Mouse (Mus musculus) kidney, postnatal 0 days (tissue): ENCODE results near the gene Txndc9. TPM values are rescaled to one million over a fixed set of nuclear protein-coding genes. Genes with fewer than 3 reads are reported as not detected.

Experiments
- ATAC-seq: fragments of 200-750 bp; cut with Nextera tagmentation; replicated peaks from 2 replicates; pipeline ENCODE4 v1.8.0; 2017; ENCODE audit warnings: low read depth, moderate number of reproducible peaks, moderate TSS enrichment, moderate library complexity; ENCODE audit not compliant: low FRiP score
- DNase-seq: peaks from one replicate; pipeline ENCODE4 v3.0.0-alpha.2; 2016; ENCODE audit warnings: low spot score
- H3K27ac ChIP-seq: fragments of 300-500 bp; sonication (generic); 2 replicates; pipeline ENCODE4 v1.5.1; 2014; ENCODE audit warnings: mild to moderate bottlenecking
- H3K27me3 ChIP-seq: fragments of 300-500 bp; sonication (generic); 2 replicates; pipeline ENCODE4 v1.6.1; 2014; ENCODE audit warnings: low read length, mixed read lengths; ENCODE audit not compliant: insufficient read depth
- H3K36me3 ChIP-seq: fragments of 300-500 bp; sonication (generic); 2 replicates; pipeline ENCODE4 v1.6.1; 2014; ENCODE audit warnings: low read length, mixed read lengths; ENCODE audit not compliant: insufficient read depth
- H3K4me1 ChIP-seq: fragments of 300-500 bp; sonication (generic); replicated peaks from 2 replicates; pipeline ENCODE4 v1.6.1; 2014; ENCODE audit warnings: antibody characterized with exemption, low read length, mixed read lengths; ENCODE audit not compliant: insufficient read depth
- H3K4me2 ChIP-seq: fragments of 300-500 bp; sonication (generic); 2 replicates; pipeline ENCODE4 v1.6.1; 2014; ENCODE audit warnings: mild to moderate bottlenecking, low read length, moderate library complexity, mixed read lengths
- H3K4me3 ChIP-seq: fragments of 300-500 bp; sonication (generic); replicated peaks from 2 replicates; pipeline ENCODE4 v1.5.1; 2014; ENCODE audit warnings: low read depth, low read length
- H3K9ac ChIP-seq: fragments of 300-500 bp; sonication (generic); 2 replicates; pipeline ENCODE4 v1.6.1; 2014; ENCODE audit warnings: low read depth, low read length
- H3K9me3 ChIP-seq: fragments of 300-500 bp; sonication (generic); replicated peaks from 2 replicates; pipeline ENCODE4 v1.6.1; 2016; ENCODE audit warnings: low read length, inconsistent platforms, mixed read lengths
- CTCF ChIP-seq: IDR thresholded peaks from 2 replicates; pipeline ENCODE4 v1.5.1; 2016; ENCODE audit warnings: antibody characterized with exemption, low read depth, mild to moderate bottlenecking, moderate library complexity
- WGBS: fragments of 180-500 bp; shearing (Covaris S2); extraction: QIAGEN DNeasy Blood & Tissue Kit; methylation state at CpG from one replicate; pipeline ENCODE4 v1.1.7; 2014; 5-methylcytosine and 5-hydroxymethylcytosine counted together
- polyA plus RNA-seq: library from polyadenylated mRNA; unstranded; fragments of >200 nt; fragmentation: Nextera tagmentation; extraction: Ambion mirVana; gene quantifications from 2 replicates; pipeline ENCODE4 v1.2.1, GENCODE M21; 2015

Gene Txndc9
- polyA plus RNA-seq, 1 experiment from 2014 or later = 135 TPM

DNA sequence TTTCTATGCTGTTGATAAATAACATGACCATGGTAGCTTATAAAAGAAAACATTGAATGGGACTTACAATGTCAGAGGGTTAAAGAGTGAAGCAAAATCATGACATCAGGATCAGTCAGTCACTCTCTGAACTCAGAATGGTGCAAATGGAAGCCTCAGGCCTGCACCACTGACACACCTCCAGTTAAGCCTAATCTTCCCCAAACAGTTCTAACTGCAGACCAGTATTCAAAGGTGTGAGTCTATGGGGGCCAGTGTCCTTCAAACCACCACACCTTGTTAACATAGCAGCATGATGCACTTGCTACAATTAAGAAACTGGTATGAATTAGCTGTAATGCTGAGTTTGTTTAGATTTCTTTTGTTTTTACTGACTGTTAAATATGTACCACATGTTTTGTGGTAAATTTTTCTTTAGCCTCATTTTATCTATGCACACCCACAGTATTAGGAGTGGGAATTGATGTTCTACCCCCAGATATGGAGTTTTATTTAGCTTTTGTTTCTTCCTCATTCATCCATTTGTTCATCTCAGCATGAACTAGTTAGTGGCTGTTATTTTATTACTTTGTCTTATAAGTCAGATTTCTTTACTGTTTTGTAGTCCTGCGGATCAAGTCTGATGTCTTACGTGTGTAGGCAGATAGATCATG, 17.0 kb upstream of the Txndc9 start:
- WGBS = 95% methylated on average over 2 of the region's 2 CpGs
- DNase-seq (no peak), ATAC-seq (no peak)
- H3K27ac ChIP-seq = no peak overlapping the region
- no peaks in the 10 kb centered on the region for H3K4me1 ChIP-seq
- H3K4me3 ChIP-seq = no peak overlapping the region
- H3K27me3 ChIP-seq = no peaks in the 10 kb centered on the region
- H3K9me3 ChIP-seq = no peaks in the 10 kb centered on the region
- H3K4me2 ChIP-seq = no peak overlapping the region
- peaks cover 9% of the 10 kb centered on the region; the same call in 1 of the 2 replicates for H3K36me3 ChIP-seq
- TF ChIP-seq CTCF = no peak
- no peak overlapping the region for H3K9ac ChIP-seq

DNA sequence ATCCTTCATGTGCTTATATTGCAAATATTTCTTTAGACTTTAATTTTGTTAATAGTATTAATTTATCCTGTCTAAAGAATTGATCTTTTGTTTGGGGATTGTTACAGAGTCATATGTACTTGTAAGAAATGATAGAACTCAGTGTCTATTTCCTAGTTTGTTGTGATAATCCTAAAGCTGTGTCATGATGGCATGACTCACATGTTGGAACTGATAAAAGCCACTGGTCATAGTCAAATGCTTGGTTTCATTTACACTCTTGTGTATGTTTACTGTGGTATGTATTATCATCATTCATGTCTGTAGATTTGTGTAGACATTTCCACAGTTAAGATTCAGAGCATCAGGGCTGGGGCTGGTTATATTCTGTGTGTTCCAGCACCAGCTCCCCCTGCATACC, 14.8 kb upstream of the Txndc9 start:
- Histone ChIP-seq H3K9ac (no peak overlapping the region), H3K9me3 (no peaks in the 10 kb centered on the region), H3K36me3 (no peaks in the 10 kb centered on the region), H3K4me1 (no peaks in the 10 kb centered on the region), H3K4me3 (no peak overlapping the region), H3K4me2 (no peak overlapping the region), H3K27ac (no peak overlapping the region), H3K27me3 (no peaks in the 10 kb centered on the region)
- no peak for TF ChIP-seq CTCF
- DNase-seq = no peak
- ATAC-seq = no peak

DNA sequence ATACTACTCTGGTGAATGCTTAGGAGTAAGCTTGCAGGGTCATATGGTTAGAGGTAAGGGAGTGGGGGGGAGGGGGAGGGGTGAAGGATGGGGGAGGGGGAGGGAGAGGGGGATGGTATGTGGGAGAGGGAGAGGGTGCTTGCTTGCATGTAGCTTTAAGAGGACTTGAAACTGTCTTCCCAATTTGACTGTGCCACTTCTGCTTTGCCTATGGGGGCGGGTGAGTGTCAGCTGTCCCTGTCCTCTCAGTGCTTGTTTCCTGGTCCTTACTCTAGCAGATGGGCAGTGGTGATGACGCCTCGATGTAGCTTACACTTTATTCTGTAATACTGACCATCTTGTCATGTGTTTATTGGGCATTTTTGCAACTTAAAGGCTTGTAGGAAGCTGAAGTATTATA, 14.4 kb upstream of the Txndc9 start:
- 91% methylated on average over 3 of the region's 3 CpGs for WGBS
- no peaks in the 10 kb centered on the region for H3K4me1 ChIP-seq
- H3K27me3 ChIP-seq = no peaks in the 10 kb centered on the region
- no peak for DNase-seq
- no peak for ATAC-seq
- H3K4me2 ChIP-seq = no peak overlapping the region
- no peak overlapping the region for H3K27ac ChIP-seq
- no peaks in the 10 kb centered on the region for H3K9me3 ChIP-seq
- H3K4me3 ChIP-seq = no peak overlapping the region
- TF ChIP-seq CTCF = no peak
- no peaks in the 10 kb centered on the region for H3K36me3 ChIP-seq
- no peak overlapping the region for H3K9ac ChIP-seq

DNA sequence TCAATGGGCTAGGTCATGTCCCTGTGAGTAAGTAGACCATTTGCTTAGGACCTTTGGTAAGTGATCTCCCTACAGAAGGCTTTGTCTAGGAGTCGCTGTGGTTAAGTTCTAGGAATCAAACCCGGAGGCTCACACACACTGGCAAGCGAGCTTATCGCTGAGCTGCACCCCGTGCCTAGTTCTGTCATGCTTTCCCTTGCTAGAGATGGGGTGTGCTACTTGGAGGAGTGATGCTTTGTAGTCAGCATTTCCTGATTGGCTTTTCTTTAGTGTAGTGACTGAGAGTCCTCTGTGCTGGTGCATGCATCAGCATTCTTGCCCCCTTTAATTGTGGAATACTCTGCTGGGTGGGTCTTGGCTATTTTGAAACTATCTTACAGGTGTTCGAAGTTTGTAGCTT, 14.0 kb upstream of the Txndc9 start:
- Histone ChIP-seq H3K36me3 (no peaks in the 10 kb centered on the region), H3K4me2 (no peak overlapping the region), H3K27me3 (no peaks in the 10 kb centered on the region), H3K4me3 (no peak overlapping the region), H3K9me3 (no peaks in the 10 kb centered on the region), H3K4me1 (no peaks in the 10 kb centered on the region), H3K9ac (no peak overlapping the region), H3K27ac (no peak overlapping the region)
- no peak for DNase-seq
- TF ChIP-seq CTCF = no peak
- ATAC-seq = no peak
- 82% methylated on average over 6 of the region's 6 CpGs for WGBS

DNA sequence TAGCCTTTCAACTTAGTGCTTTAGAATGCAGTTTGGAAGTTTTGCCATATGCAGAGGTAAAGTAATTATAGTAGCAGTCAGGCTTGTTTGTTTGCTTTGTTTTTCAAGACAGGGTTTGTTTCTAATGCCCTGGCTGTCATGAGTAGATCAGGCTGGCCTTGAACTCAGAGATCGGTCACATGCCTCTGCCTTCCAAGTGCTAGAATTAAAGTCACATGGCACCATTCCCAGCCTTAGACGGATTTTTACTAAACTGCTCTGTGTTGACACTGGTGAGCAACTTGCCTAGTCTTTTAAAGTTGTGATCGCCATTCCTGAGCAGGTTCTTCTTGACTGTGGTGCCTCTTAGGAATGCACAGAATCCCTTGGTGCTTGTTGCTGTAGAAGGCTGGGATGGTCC, 9.0 kb upstream of the Txndc9 start:
- TF ChIP-seq CTCF = no peak
- Histone ChIP-seq H3K27ac (no peak overlapping the region), H3K9ac (no peak overlapping the region), H3K27me3 (no peaks in the 10 kb centered on the region), H3K4me2 (no peak overlapping the region), H3K9me3 (no peaks in the 10 kb centered on the region), H3K4me3 (no peak overlapping the region), H3K36me3 (no peaks in the 10 kb centered on the region), H3K4me1 (no peaks in the 10 kb centered on the region)
- ATAC-seq (no peak), DNase-seq (no peak)
- WGBS = 71% methylated on average over 3 of the region's 3 CpGs

DNA sequence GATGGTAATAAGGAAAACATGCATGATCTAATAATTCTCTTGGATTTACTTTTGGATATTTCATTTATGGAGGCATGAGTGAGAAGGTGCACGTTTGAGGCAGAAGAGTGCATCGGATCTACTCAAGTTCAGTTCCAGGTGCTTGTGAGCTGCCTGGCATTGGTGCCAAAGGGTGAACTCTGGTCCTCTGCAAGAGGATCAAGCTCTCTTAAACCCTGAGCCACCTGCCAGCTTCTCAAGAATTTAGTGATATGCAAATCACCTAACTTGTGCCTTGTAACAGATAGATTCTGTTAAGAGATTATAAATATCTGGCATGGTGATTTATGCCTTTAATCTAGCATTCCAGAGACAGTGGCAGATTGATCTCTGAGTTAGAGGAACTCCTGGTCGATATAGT, 5.4 kb upstream of the Txndc9 start:
- no peaks in the 10 kb centered on the region for H3K9me3 ChIP-seq
- ATAC-seq (no peak), DNase-seq (no peak)

DNA sequence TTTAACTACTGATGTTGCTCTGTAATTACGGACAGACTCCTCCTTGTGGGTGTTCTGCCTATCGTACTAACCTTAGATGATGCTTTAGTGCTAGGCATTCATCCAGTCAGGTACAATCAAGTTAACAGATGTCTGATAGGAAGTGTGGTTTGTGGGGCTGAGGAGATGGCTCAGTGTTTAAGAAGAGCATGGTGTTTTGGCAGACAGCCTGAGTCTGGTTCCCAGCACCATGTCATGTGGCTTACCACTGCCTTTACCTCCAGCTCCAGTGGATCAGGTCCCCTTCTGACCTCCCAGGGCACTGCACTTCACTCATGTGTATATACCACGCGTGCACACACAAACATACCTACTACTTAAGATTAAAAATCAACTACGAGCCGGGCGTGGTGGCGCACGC, 4.3 kb upstream of the Txndc9 start:
- Histone ChIP-seq H3K9me3 (no peaks in the 10 kb centered on the region), H3K9ac (no peak overlapping the region), H3K27me3 (no peaks in the 10 kb centered on the region), H3K4me2 (no peak overlapping the region), H3K4me1 (0 out of 2 replicates have a peak, but pooled peaks cover 9% of the 10 kb centered on the region), H3K4me3 (no peak overlapping the region), H3K27ac (no peak overlapping the region), H3K36me3 (no peaks in the 10 kb centered on the region)
- no peak for TF ChIP-seq CTCF
- DNase-seq = no peak
- 92% methylated on average over 9 of the region's 9 CpGs for WGBS
- ATAC-seq = no peak

More for the DNA sequence above, 5.4 kb upstream of the Txndc9 start:
- WGBS = 77% methylated on average over 3 of the region's 3 CpGs
- H3K4me1 ChIP-seq = 0 out of 2 replicates have a peak, but pooled peaks cover 9% of the 10 kb centered on the region
- TF ChIP-seq CTCF = no peak
- H3K27me3 ChIP-seq = no peaks in the 10 kb centered on the region
- H3K4me2 ChIP-seq = no peak overlapping the region
- H3K4me3 ChIP-seq = no peak overlapping the region
- H3K9ac ChIP-seq = no peak overlapping the region
- H3K36me3 ChIP-seq = no peaks in the 10 kb centered on the region
- H3K27ac ChIP-seq = no peak overlapping the region
